Mouse (Mus musculus) bone marrow, adult 2 months (tissue): ENCODE measurements around the gene Nrap.

Experiments
- CTCF ChIP-seq: fragments of 200-500 bp; IDR thresholded peaks from 2 replicates; pipeline ENCODE4 v1.5.1; 2011; ENCODE audit warnings: low read length, control low read depth; ENCODE audit not compliant: control insufficient read depth, insufficient read depth
- POLR2A ChIP-seq: fragments of 200-500 bp; IDR thresholded peaks from 2 replicates; pipeline ENCODE4 v1.6.1; 2011; ENCODE audit warnings: low read depth, mild to moderate bottlenecking, control low read depth, low read length, borderline replicate concordance; ENCODE audit not compliant: control insufficient read depth

DNA sequence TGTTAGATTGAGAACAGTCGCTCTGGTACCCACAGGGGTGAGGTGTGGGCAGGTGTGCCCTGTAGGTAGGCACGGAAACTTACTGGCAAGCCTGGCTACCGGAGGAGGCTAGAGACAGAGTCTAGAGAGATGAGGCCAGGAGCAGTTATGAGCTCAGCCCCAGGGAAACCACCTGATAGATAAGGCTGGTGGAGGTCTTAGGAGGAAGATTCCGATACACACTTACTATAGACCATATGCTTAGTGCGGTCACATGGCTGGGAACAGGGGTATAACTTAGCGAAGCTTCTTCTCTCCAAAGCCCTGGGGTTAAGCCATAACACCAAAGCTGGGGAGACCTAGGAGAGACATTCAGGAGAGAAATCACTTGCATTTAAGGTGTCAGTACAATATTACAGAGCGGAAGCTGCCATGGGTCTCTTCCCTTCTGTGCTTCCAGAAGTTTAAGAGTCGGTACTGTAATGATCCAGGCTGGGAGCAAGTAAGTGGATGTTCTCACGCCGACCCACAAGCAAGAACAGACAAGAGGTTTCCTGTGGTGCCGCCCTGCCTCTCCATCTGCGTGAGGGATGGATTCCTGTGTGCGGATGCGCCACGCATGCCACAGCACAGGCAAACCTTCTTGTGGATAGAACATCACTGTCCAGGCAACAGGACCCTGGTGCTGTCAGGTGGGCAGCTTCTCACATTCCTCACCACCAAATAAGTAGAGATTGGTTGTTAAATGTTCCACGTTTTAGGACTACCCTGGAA, 5.5 kb upstream of the Nrap start:
- TF ChIP-seq CTCF, result no peak
- TF ChIP-seq POLR2A, result no peak
